Mouse (Mus musculus) liver, embryonic 12.5 days (tissue): ENCODE measurements around the gene Oprd1. TPM values are rescaled to one million over a fixed set of nuclear protein-coding genes. Genes with fewer than 3 reads are reported as not detected.

ENCODE experiments used
- ATAC-seq: fragments of 200-750 bp; cut with Nextera tagmentation; 2 replicates; pipeline ENCODE4 v1.8.0; 2017; ENCODE audit warnings: moderate number of reproducible peaks, mild to moderate bottlenecking, moderate library complexity
- H3K27ac ChIP-seq: fragments of 300-500 bp; sonication (generic); 2 replicates; pipeline ENCODE4 v1.5.1; 2016; ENCODE audit warnings: mild to moderate bottlenecking
- H3K27me3 ChIP-seq: fragments of 300-500 bp; sonication (generic); replicated peaks from 2 replicates; pipeline ENCODE4 v1.6.1; 2016; ENCODE audit warnings: mild to moderate bottlenecking, moderate library complexity
- H3K36me3 ChIP-seq: fragments of 300-500 bp; sonication (generic); 2 replicates; pipeline ENCODE4 v1.6.1; 2016; ENCODE audit warnings: mild to moderate bottlenecking, moderate library complexity
- H3K4me1 ChIP-seq: fragments of 300-500 bp; sonication (generic); 2 replicates; pipeline ENCODE4 v1.6.1; 2016
- H3K4me2 ChIP-seq: fragments of 300-500 bp; sonication (generic); 2 replicates; pipeline ENCODE4 v1.6.1; 2016; ENCODE audit warnings: mild to moderate bottlenecking, moderate library complexity
- H3K4me3 ChIP-seq: fragments of 300-500 bp; sonication (generic); 2 replicates; pipeline ENCODE4 v1.5.1; 2016; ENCODE audit warnings: mild to moderate bottlenecking, moderate library complexity
- H3K9ac ChIP-seq: fragments of 300-500 bp; sonication (generic); 2 replicates; pipeline ENCODE4 v1.6.1; 2016; ENCODE audit warnings: mild to moderate bottlenecking, moderate library complexity
- H3K9me3 ChIP-seq: fragments of 300-500 bp; sonication (generic); replicated peaks from 2 replicates; pipeline ENCODE4 v1.6.1; 2016; ENCODE audit warnings: mild to moderate bottlenecking, moderate library complexity
- WGBS: fragments of 180-500 bp; shearing (Covaris S2); methylation state at CpG from one replicate; pipeline ENCODE4 v1.1.7; 2016; ENCODE audit not compliant: insufficient replicate concordance; 5-methylcytosine and 5-hydroxymethylcytosine counted together
- polyA plus RNA-seq: library from polyadenylated mRNA; unstranded; fragments of >200 nt; fragmentation: Nextera tagmentation; extraction: Ambion mirVana; gene quantifications from 2 replicates; pipeline ENCODE4 v1.2.1, GENCODE M21; 2016

Oprd1 gene
- polyA plus RNA-seq, 1 experiment from 2014 or later, result 0.24 TPM

DNA sequence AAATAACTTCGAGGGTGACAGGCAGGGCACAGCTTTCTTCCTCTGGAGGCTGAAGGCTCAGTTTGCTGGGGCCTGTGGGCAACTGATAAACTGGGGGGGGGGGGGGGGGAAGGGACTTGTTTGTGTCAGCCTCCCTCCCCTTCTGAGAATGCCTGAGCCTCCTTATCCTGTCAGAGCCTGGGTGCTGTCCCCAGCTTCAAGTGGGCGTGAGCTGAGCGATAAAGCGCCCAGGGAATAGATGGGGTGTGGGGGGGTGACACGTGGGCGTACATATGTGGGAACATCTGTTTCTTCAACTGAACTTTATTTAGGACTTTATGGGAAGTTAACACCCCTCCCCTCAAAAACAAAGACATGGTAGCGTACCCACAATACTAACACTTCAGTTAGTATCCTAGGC, 66.8 kb downstream of the Oprd1 start:
- H3K27ac ChIP-seq, result peak overlapping the region; percentile 100
- H3K9ac ChIP-seq, result peak overlapping the region; percentile 86
- H3K9me3 ChIP-seq, result no peaks in the 10 kb centered on the region
- WGBS, result 7% methylated on average over 7 of the region's 7 CpGs
- H3K4me1 ChIP-seq, result peaks cover 61% of the 10 kb centered on the region
- H3K4me2 ChIP-seq, result peak overlapping the region; percentile 93
- peaks cover 9% of the 10 kb centered on the region for H3K36me3 ChIP-seq
- peak; percentile 70 for ATAC-seq
- peak overlapping the region; percentile 89 for H3K4me3 ChIP-seq
- no peaks in the 10 kb centered on the region for H3K27me3 ChIP-seq

DNA sequence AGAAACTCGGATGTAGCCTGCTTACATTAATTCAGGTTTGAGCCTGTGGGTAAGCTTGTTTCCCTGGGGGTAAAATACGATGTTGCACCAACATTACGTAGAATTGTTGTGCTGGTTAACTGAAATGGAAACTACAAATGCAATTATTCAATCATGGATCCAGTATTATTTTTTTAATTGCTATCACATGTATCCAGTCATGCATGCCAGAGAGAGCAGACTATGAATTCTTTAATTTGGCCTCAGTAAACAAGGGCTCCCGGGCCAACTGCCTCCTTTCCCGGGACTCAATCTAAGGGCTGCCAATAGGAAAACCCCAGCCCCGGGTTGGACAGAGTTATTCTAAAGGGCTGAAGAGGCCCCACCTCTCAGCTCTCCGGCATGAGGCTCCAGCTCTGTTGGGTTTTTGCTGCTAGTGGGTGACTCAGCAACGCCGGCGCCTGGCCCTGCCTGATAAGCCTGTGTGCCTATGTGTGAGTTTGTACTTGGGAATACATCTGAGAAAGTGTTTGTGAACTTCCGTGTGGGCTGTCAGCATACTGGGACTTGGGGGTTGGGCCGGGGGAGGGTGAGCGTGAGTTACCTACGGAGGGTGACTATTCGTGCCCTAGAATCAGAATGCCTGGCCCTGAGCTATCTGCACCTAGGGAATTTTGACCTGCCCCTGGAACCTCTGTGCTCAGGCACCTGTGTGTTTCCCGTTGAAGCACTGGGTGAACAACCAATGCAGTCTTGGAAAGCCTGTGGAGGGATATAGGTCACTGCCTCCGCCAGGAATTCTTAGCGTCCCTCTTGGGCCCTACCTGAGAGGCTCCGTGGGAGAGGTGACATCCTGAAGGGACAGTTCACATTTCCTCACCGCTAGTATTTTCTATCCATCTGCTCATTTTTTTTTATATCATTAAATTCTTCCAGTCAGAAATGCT, 67.5 kb downstream of the Oprd1 start:
- Histone ChIP-seq H3K27ac (peak overlapping the region; percentile 100), H3K4me2 (peak overlapping the region; percentile 93), H3K4me3 (peak overlapping the region; percentile 89), H3K9ac (peak overlapping the region; percentile 86), H3K27me3 (no peaks in the 10 kb centered on the region), H3K36me3 (peaks cover 16% of the 10 kb centered on the region), H3K9me3 (no peaks in the 10 kb centered on the region), H3K4me1 (peaks cover 68% of the 10 kb centered on the region)
- peak; percentile 67 for ATAC-seq
- 7% methylated on average over 20 of the region's 20 CpGs for WGBS

DNA sequence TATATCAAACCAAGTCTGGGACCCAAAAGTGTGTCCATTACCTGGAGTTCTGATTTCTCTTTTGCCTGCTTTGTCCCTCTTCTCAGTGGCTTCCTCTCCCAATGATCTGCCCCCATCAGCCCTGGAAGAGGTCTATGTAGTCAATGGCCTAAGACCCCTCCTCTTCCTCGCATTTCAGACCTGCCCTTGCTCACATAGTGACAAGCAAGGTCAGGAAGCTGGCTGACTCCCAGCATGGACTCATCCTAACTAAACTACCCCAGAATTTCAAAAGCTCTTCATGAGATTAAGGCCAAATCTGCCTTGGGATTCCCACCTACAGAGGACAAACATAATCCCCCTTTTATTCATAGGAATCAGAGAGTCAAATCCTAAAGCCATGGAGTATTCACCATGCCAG, 68.5 kb downstream of the Oprd1 start:
- Histone ChIP-seq H3K9me3 (no peaks in the 10 kb centered on the region), H3K36me3 (peaks cover 26% of the 10 kb centered on the region), H3K9ac (peak overlapping the region; percentile 86), H3K4me2 (peak overlapping the region; percentile 93), H3K27me3 (no peaks in the 10 kb centered on the region), H3K4me1 (peaks cover 78% of the 10 kb centered on the region), H3K4me3 (peak overlapping the region; percentile 89), H3K27ac (peak overlapping the region; percentile 100)
- 35% methylated on average over 1 of the region's 1 CpGs for WGBS
- no peak for ATAC-seq

DNA sequence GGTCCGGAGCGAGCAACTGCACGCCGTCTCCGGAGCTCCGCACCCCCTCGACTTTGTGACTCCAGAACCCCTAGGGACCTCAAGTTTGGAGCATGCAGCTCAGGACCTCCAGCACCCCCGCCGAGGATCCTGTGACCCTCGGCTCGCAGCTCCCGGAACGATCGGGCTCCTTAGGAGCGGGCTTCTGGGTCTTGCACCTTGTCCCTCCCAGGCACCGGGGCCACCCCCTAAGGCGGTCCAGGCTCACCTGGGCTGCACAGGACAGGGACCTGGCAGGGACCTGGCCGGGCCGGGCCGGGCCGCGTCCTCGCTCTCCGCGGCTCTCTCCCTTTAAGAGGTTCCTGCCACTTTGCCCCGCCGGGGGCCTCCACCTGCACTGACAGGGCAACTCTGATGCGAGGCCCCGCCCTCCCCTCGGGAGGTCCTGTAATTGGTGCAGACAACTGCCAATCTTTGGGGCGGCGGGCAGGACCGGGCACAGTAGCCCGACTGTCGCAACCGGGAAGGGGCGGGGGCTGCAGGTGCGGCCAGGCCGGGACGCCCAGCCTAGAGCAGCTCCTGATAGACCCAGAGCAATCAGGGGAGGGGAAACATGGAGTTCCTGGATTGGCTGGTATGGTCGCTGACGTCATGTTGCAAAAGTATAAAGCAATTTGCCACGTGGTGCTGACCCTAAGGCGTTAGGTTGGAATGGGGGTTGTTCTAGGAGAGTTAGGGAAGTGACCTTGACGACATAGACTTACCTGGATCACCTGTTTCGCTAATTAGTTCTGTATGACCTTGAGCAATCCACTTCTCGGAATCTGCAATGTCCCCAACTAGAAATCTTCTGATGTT, 69.1 kb downstream of the Oprd1 start, which contains the start of gene Epb41:
Gene Epb41 (minus strand): TSS at position 389 of the 837 bp plus-strand sequence.
- Histone ChIP-seq H3K4me2 (peak within 1 kb of the TSS; percentile 93), H3K4me1 (peaks cover 84% of the 10 kb centered on the region), H3K9ac (peak within 1 kb of the TSS; percentile 96), H3K36me3 (peaks cover 32% of the 10 kb centered on the region), H3K27ac (peak within 1 kb of the TSS; percentile 100), H3K9me3 (no peaks in the 10 kb centered on the region), H3K4me3 (peak within 1 kb of the TSS; percentile 89), H3K27me3 (no peaks in the 10 kb centered on the region)
- peak; percentile 88 for ATAC-seq
- 1% methylated on average over 47 of the region's 47 CpGs for WGBS

DNA sequence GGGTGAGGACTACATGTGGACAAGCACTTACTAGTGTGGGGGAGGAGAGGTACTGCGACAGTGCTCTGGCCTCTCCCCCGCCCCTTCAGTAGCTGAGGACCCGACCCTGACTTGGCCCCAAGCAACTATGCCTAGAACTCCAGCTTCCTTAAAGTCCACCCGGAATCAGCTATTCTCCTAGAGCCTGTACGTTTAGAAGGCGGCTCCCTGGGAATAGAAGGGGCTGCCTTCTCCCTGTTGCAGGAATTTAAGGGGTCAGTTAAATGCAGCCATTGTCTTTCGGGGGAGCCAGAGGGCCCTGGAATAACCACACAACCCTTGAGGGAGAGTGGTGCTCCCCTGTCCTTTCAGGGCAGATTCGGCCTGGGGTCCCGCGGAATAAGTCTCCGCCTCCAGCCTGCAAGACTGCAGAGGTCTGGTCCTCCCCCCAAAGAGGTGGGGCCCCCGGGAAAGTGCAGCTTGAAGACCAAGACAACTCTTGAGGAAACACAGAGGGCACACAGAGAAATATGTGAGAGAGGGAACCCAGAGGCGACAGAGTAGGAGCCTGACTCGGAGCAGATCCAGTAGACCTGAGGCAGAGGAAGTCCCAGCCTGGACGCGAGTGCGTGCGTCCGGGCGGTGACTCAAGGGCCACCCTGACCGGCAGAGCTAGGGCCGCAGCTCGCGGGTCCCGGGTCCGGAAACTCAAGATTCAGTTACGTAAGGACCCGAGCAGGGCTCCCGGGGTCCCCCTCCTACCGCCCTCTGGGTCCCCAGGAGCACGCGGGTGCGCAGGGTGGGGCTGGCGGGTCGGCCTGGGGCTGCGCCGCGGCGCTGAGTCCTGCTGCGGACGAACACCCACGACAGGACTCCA, 70.0 kb downstream of the Oprd1 start, which contains the start of gene Gm10300:
Gene Gm10300 (plus strand): TSS at position 621 of the 856 bp plus-strand sequence.
- H3K9me3 ChIP-seq, result no peaks in the 10 kb centered on the region
- peak within 1 kb of the TSS; percentile 100 for H3K27ac ChIP-seq
- H3K36me3 ChIP-seq, result peaks cover 41% of the 10 kb centered on the region
- peaks cover 85% of the 10 kb centered on the region for H3K4me1 ChIP-seq
- peak within 1 kb of the TSS; percentile 93 for H3K4me2 ChIP-seq
- WGBS, result 0% methylated on average over 42 of the region's 42 CpGs
- H3K4me3 ChIP-seq, result peak within 1 kb of the TSS; percentile 89
- no peaks in the 10 kb centered on the region for H3K27me3 ChIP-seq
- ATAC-seq, result peak; percentile 8; the same call in 1 of the 2 replicates
- H3K9ac ChIP-seq, result peak within 1 kb of the TSS; percentile 96

DNA sequence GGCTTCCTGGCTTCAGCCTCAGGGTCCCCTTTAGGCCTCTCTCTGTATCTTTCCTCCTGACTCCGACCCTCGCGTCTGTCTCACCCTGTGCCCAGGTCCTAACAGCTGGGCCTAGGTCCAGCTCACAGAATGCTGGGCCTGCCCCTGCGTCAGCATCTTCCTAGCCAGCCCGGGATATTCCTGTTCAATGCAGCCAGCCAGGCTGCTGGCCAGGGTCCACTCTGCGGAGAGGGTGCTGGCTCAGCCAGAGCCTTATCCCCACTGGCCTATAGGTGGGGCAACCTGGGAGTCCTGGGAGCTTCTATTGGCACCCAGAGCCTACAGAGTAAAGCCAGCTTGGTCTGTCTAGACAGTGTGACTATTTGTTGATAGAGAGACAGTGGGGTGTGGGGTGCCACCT, 71.3 kb downstream of the Oprd1 start:
- peak overlapping the region; percentile 96 for H3K9ac ChIP-seq
- H3K27ac ChIP-seq, result peak overlapping the region; percentile 94
- no peaks in the 10 kb centered on the region for H3K9me3 ChIP-seq
- ATAC-seq, result no peak
- no peaks in the 10 kb centered on the region for H3K27me3 ChIP-seq
- peaks cover 54% of the 10 kb centered on the region for H3K36me3 ChIP-seq
- WGBS, result 68% methylated on average over 6 of the region's 6 CpGs
- H3K4me1 ChIP-seq, result peaks cover 85% of the 10 kb centered on the region
- peak overlapping the region; percentile 93 for H3K4me2 ChIP-seq
- peak overlapping the region; percentile 89 for H3K4me3 ChIP-seq

- H3K27me3 ChIP-seq, result no peaks in the 10 kb centered on the region
- H3K36me3 ChIP-seq, result peaks cover 62% of the 10 kb centered on the region
- WGBS, result 71% methylated on average over 3 of the region's 3 CpGs
- H3K4me3 ChIP-seq, result peak overlapping the region; percentile 89
- H3K4me1 ChIP-seq, result peaks cover 87% of the 10 kb centered on the region
- H3K4me2 ChIP-seq, result peak overlapping the region; percentile 93
- H3K9me3 ChIP-seq, result no peaks in the 10 kb centered on the region
- ATAC-seq, result no peak
- peak overlapping the region; percentile 94 for H3K27ac ChIP-seq
- H3K9ac ChIP-seq, result peak overlapping the region; percentile 96
Observed at GRCm38 (mm10) chr4:132072156-132072555, 72.1 kb downstream of the Oprd1 start.

- no peaks in the 10 kb centered on the region for H3K27me3 ChIP-seq
- peak overlapping the region; percentile 89 for H3K4me3 ChIP-seq
Observed at GRCm38 (mm10) chr4:132071674-132072073, 72.6 kb downstream of the Oprd1 start.

GRCm38 (mm10) chr4:132067938-132068235, 76.4 kb downstream of the Oprd1 start:
- Histone ChIP-seq H3K27me3 (no peaks in the 10 kb centered on the region), H3K27ac (peak overlapping the region; percentile 79), H3K9ac (peak overlapping the region; percentile 67), H3K9me3 (no peaks in the 10 kb centered on the region), H3K36me3 (peaks cover 98% of the 10 kb centered on the region), H3K4me2 (peak overlapping the region; percentile 93), H3K4me3 (peak overlapping the region; percentile 89), H3K4me1 (peaks cover 98% of the 10 kb centered on the region)
- ATAC-seq, result no peak
- 65% methylated on average over 2 of the region's 2 CpGs for WGBS

More at GRCm38 (mm10) chr4:132071674-132072073, 72.6 kb downstream of the Oprd1 start:
- Histone ChIP-seq H3K4me1 (peaks cover 88% of the 10 kb centered on the region), H3K9ac (peak overlapping the region; percentile 96), H3K9me3 (no peaks in the 10 kb centered on the region), H3K27ac (peak overlapping the region; percentile 94), H3K4me2 (peak overlapping the region; percentile 93), H3K36me3 (peaks cover 67% of the 10 kb centered on the region)
- WGBS, result 86% methylated on average over 2 of the region's 2 CpGs
- ATAC-seq, result no peak

DNA sequence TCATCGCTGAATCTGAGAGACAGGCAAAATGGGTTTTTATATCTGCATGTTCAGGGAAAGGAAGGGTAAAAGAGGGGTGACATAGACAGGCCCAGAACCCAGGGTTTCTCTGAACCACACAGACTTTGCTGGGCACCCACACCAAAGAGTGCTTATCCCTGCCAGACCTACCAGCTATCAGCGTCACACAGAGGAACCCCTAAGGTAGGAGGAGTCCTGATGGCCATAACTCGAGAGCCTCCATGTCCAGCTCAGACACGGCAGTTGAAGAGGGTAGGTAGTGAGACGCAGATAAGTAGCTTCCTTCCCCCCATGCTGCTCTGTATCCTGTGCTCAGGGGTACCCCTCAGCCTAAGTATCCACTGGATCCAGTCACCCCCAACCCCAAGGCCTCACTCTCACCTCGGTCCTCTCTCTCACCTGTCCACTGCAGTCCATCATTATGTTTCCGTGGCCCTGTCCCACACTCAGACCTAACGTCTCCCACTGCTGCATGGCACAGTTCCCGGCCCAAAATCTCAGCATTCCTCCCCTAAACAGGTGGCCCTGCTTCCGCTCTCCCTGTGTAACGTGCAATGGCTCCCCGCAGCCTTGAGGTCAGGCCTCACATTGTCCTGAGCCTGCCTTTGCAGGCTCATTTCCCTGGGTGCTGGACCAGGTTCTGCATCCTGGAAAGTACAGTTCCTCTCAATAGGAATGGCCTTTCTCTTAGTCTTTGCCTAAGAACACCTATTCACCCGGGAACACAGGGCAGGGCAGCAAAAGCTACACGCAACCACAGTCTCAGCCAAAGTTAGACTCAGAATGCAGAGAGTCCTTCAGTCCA, 77.0 kb downstream of the Oprd1 start:
- Histone ChIP-seq H3K27ac (peak overlapping the region; percentile 79), H3K4me2 (peak overlapping the region; percentile 93), H3K4me1 (peaks cover 98% of the 10 kb centered on the region), H3K36me3 (peaks cover 98% of the 10 kb centered on the region), H3K27me3 (no peaks in the 10 kb centered on the region), H3K9me3 (no peaks in the 10 kb centered on the region), H3K9ac (peak overlapping the region; percentile 67), H3K4me3 (peak overlapping the region; percentile 89)
- ATAC-seq, result peak; percentile 81
- WGBS, result 64% methylated on average over 14 of the region's 14 CpGs
